Mouse (Mus musculus) gastrocnemius, postnatal 25 days (tissue): Measurements from ENCODE around the gene Col11a2. TPM values are rescaled to one million over a fixed set of nuclear protein-coding genes. Genes with fewer than 3 reads are reported as not detected.

ENCODE experiments used
- DNase-seq: peaks from one replicate; pipeline ENCODE4 v3.0.0; 2022
- total RNA-seq, 2 experiments: library from RNA; stranded (reverse); gene quantifications; 1 replicate in 1 of 2; 2 replicates in 1 of 2; pipeline ENCODE4 v1.2.3; 2021

Col11a2 gene
- total RNA-seq, 2 experiments from 2014 or later, result 6.5 to 16.7 TPM

GRCm38 (mm10) chr17:34068864-34069263, 29.6 kb downstream of the Col11a2 start:
- DNase-seq, result no peak

- DNase-seq, result no peak
Measured at GRCm38 (mm10) chr17:34072091-34072490, 32.9 kb downstream of the Col11a2 start.

DNA sequence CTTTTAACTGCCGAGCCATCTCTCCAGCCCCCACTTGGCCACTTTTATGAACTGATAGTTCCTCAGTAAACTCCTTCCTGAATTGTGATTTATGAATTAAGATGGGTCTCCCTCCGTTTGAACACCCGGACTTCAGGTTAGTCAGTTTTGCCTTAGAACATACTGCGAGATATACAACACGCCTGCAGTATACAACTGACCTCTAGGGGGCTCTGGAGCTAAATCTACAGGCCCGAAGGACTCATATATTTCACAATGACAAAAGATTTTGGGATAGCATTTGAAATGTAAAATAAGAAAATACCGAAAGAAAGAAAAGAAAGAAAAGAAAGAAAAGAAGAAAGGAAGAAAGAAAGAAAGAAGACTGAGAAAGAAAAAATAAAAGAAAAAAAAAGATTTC, 36.0 kb downstream of the Col11a2 start:
- DNase-seq, result no peak

DNA sequence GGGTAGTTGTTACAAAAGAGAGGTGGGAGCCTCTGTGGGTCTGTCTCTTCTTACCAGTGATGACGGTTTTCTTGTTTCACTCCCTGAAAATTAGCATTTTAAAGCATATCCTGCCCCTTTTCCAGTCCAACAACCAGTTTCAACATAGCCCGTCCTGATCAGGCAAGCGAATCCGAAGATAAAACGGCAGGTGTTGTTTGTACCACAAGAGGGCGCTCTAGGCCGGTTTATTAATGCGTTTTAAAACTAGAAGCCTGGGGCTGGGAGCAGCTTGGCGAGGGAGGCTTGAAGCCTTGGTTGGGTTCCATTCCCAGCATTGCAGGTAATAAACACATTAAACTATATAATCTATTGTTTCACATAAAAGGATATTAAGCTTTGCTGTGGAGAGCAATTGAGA, 38.3 kb downstream of the Col11a2 start:
- DNase-seq, result no peak

DNA sequence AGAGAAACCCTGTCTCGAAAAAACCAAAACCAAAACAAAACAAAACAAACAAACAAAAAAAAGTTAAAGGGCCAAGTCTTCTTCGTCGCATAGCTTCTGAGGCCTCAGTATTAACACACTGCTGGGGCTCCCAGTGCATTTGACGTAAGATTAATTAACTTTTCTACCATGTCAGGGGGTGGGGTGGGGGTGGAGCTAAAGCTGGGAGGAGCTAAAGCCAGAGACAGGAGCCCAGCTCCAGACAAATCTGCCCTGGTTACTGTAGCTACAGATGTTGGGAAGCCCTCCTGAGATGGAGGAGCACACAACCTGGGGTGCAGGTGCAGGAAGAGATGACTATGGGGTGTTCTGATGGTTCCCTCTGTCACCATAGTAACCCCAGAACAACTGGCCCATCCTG, 38.9 kb downstream of the Col11a2 start:
- DNase-seq, result no peak

DNA sequence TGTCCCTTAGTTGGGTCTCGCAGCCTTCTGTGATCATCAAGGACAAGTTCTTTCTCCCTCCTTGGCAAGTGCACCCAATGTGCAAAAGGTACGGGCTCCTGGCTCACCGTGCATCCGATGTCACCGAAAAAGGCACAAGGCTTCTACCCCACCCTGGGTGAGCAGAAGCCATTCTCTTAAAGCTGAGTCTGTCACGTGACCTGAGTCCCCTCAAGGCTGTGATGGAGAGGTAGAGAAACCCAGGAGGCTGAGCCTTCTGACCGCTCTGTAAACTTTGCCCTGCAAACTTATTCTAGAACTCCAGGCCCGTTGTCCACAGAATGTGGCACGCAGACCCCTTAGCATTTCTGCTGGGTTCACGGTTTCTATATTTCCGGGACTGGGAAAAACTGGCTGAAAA, 39.8 kb downstream of the Col11a2 start:
- no peak for DNase-seq

DNA sequence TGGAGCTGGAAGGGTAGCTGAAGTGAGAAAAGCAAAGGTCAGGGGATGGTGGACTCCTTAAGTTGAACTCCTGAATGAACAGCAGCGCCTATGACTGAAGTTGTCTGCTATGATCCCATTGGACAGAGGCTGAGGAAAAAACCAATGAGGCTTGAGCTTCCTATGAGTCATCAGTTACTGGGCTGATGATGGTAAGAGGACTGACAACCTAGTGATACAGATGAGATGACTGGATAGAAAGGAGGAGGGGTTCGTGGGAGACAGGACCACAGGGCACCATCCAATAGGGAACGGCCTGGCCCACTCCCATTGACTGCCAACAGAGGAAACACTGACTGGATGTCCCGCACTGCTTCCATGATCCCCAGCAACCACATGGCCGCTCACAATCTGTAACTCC, 40.4 kb downstream of the Col11a2 start:
- no peak for DNase-seq

DNA sequence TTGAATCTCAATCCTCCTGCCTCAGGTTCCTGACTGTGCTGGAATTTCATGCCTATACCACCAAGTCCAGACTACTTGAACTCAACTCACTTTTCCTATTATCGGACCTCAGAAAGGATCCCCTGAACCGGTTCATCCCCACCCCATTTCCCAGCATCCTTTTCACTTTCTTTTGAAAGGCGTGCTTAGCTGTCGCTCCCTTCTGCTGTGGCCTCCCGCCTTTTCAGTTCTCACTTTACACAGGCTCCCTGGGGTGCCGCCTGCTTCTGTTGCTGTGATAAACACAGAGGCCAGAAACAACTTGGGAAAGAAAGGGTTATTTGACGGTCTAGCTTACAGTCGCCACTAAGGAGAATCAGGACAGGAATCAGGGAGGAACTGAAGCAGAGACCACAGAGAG, 43.9 kb downstream of the Col11a2 start:
- no peak for DNase-seq

DNA sequence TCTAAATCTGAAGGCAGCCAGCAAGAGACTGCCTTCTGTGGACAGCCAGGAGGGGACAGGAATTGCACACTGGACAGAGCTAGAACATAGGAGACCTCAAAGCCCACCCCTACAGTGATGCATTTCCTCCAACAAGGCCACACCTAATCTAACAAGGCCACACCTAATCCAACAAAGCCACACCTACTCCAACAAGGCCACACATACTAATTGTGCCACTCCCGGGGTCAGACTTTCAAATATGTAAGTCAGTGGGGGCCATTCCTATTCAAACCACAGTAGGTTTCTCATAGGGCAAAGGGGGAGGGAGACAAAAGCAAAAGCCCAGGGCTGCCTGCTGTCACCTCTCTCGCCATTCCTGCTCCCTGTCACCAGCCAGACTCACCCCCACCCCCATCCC, 48.1 kb downstream of the Col11a2 start:
- DNase-seq, result no peak

DNA sequence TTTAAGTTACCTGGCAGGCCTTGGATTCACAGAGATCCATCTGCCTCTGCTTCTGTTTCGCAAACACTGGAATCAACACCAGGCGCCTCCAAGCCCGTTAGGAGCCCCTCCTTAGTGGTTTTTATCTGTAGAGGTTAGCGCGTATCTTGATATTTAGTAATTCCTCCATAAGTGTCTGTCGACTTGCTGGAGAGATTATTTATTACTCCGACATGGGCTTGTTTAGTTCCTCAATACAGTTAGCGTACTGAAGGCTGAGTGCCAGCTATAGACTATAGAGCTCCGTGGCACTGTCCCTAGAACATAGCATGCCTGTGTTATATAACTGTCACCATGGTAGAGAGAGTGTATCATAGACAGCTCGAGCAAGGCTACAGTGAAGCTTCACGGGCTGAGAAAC, 48.9 kb downstream of the Col11a2 start:
- no peak for DNase-seq

DNA sequence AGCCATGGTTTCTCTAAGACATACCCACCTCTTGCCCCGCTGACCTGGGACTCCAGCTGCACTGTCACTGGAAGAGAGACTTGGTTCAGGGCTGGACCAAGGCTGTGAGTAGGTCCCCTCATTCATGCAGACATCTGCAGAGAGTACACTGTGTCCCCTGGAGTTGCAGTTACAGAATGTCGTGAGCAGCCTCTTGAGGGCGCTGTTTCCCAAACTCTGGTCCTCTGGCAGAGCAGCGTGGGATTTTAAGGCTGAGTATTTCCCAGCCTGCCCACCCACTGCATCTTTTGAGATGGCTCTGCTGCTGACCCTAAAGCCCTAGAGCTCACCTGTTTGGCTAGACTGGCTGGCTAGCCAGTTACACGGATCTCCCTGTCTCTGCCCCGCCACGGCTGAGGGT, 51.7 kb downstream of the Col11a2 start:
- no peak for DNase-seq

DNA sequence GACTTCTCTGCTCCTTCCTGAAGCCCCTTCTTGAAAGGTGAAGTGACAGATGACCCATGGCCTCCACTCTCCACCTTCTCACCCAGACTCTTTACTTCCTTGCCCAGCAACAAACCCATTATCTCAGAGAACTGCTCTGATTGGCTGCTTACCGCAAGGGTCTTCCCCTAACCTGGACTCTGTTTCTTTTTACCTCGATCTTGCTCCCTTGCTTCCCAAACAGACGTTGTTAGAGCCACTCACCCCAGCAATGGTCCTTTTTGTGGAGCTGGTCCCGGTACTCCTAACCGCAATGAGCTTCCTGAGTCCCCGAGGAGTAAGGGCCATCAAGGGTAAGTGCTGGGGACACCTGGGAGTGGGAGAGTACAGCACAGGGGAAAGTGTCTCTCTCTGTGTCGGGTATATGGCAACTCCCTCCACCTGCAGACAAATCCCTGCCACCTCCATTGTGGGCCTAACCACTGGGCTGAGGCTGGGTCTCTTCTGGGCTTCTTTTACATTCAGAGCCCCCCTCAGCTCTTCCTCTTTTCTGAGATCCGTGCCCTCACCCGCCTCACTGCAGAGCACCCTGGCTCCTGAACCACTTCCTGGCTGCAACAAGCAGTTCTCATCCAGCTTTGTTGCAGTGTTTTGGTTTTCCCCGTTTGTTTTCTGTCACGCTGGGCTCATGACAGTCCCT, 53.1 kb downstream of the Col11a2 start, which contains the start of gene H2-Oa:
Gene H2-Oa (plus strand): TSS at position 144 of the 679 bp plus-strand sequence.
- no peak for DNase-seq

DNA sequence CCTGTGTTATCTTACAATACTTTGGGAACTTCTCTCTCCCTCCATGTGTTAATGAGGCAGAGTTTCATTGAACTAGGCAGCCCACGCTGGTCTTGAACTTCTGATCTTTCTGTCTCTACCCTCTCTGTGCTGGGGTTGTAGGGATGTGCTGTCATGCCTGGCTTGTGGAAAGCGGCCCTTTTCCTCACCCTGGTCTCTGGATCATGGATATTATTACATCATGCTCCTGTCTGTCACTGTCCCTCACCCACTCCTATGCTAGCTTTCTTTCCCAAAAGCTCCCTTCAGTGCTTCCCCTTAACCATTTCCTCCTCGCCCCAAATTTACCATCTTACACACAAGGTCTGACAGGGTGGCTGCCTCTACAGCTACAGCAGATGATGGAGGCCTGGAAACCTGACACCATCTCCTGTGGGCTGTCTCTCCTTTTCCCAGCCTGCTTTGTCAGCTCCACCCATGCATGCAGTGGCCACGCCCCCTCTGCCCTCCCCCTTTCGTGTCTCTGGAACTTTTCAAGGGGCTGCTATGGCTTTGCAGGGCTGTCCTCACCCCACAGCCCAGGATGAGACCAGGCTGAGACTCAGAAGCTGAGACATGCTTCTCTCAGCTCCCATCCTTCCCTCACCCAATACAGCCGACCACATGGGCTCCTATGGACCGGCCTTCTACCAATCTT, 54.1 kb downstream of the Col11a2 start:
- no peak for DNase-seq

DNA sequence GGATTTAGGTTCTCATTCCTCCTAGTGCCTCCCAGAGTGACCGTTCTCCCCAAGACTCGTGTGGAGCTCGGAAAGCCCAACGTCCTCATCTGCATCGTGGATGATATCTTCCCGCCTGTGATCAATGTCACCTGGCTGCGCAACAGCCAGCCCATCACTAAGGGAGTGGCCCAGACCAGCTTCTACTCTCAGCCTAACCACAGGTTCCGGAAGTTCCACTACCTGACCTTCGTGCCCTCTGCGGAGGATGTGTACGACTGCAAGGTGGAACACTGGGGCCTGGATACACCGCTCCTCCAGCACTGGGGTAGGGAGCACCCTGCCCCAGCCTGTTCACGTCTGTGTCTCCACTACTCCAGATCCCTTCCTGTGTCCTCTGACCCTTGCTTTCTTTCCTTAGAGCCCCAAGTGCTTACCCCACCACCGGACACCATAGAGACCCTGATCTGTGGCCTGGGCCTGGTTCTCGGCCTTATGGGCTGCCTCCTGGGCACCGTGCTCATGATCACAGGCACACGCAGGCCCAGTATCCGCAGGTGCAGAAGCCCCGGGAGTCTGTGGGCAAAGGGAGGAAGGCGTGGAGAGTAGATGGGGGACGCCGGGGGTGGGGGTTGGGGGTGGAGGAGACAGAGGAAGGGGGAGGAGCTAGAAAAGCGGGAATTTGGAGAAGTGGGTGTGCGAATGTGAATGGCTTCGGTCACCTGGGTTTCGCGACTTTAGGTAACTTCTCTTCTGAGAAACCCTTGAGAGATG, 55.2 kb downstream of the Col11a2 start:
- DNase-seq, result no peak

GRCm38 (mm10) chr17:34096497-34097010, 57.3 kb downstream of the Col11a2 start:
- DNase-seq, result no peak

DNA sequence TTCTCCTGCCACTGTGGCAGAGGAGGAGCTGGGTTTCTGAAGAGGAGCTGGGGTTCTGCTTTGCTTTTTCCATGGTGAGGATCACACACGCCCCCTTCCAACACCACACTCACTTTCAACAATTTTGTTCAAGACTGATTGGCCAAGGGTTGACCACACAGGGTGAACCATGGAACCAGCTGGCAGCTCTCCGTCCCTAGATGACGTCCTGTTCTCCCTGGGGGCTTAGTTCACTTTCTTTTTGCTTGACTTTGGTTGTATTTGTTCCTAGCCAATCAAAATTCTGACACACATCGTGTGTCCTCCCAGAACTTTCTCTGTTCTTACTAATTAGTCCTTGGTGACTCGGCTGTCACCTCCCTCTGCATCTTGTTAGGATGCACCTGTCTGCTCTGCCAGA, 58.0 kb downstream of the Col11a2 start:
- DNase-seq, result no peak

- no peak for DNase-seq
Measured at GRCm38 (mm10) chr17:34098709-34099479, 59.7 kb downstream of the Col11a2 start.

- DNase-seq, result no peak
Measured at GRCm38 (mm10) chr17:34099531-34099930, 60.3 kb downstream of the Col11a2 start.

GRCm38 (mm10) chr17:34101185-34101584, 61.9 kb downstream of the Col11a2 start:
- DNase-seq, result no peak

DNA sequence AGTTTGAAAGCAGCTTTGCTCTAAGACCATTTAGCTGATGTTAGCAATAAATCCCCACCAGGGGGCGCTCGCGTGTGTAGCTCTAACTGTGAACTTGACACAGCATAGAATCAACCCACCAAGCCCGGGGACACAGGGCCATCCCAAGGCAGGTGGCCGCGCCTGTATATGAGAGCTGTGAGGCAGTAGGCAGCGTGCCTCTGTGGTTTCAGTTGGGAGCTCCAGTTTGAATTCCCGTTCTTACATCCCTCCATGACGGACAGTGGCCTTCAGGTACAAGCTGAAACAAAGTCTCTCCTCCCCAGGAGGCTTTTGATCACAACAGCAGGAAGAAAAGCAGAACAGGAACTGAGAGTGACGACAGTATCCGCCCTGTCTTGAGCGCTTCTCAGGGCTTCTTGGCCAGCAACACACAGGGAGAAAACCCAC, 62.4 kb downstream of the Col11a2 start:
- DNase-seq, result peak; percentile 79

GRCm38 (mm10) chr17:34102831-34103230, 63.6 kb downstream of the Col11a2 start:
- DNase-seq, result no peak

GRCm38 (mm10) chr17:34104804-34105203, 65.6 kb downstream of the Col11a2 start:
- DNase-seq, result no peak
